Mouse (Mus musculus): ENCODE measurements around the gene Mylk3. TPM values are rescaled to one million over a fixed set of nuclear protein-coding genes. Genes with fewer than 3 reads are reported as not detected.
A peak's percentile ranks its signal among the peaks of the same experiment; 100 is the strongest.

Gene Mylk3
- polyA plus RNA-seq, 1 experiment from 2014 or later: 0.93 TPM

GRCm38 (mm10) chr8:85376516-85376915 is 9.6 kb downstream of the Mylk3 start:
- peaks cover 19% of the 10 kb centered on the region for H3K4me1 ChIP-seq
- no peaks in the 10 kb centered on the region for H3K36me3 ChIP-seq
- no peaks in the 10 kb centered on the region for H3K27me3 ChIP-seq (ENCODE audit: low read depth, poor library complexity, severe bottlenecking)
- H3K9me3 ChIP-seq (replicated peaks): no peaks in the 10 kb centered on the region
- no peak for DNase-seq (ENCODE audit: low spot score)
- no peak overlapping the region for H3K27ac ChIP-seq
- no peak overlapping the region for H3K4me3 ChIP-seq
- WGBS: 67% methylated on average over 3 of the region's 3 CpGs

GRCm38 (mm10) chr8:85374286-85374685 is 11.9 kb downstream of the Mylk3 start:
- Histone ChIP-seq H3K36me3 (no peaks in the 10 kb centered on the region), H3K27ac (no peak overlapping the region), H3K4me3 (no peak overlapping the region), H3K4me1 (peaks cover 3% of the 10 kb centered on the region; the same call in 1 of the 2 replicates), H3K27me3 (ENCODE audit: low read depth, poor library complexity, severe bottlenecking) (no peaks in the 10 kb centered on the region), H3K9me3 (replicated peaks) (no peaks in the 10 kb centered on the region)
- 74% methylated on average over 4 of the region's 4 CpGs for WGBS
- DNase-seq (ENCODE audit: low spot score): no peak

- 83% methylated on average over 5 of the region's 5 CpGs for WGBS
- DNase-seq (ENCODE audit: low spot score): no peak
- Histone ChIP-seq H3K27ac (no peak overlapping the region), H3K4me3 (no peak overlapping the region), H3K27me3 (ENCODE audit: low read depth, poor library complexity, severe bottlenecking) (no peaks in the 10 kb centered on the region), H3K9me3 (replicated peaks) (no peaks in the 10 kb centered on the region), H3K36me3 (no peaks in the 10 kb centered on the region), H3K4me1 (no peaks in the 10 kb centered on the region)
Observed at GRCm38 (mm10) chr8:85373435-85374039, 12.6 kb downstream of the Mylk3 start.

GRCm38 (mm10) chr8:85372465-85372839 is 13.7 kb downstream of the Mylk3 start:
- Histone ChIP-seq H3K9me3 (replicated peaks) (no peaks in the 10 kb centered on the region), H3K27ac (no peak overlapping the region), H3K36me3 (no peaks in the 10 kb centered on the region), H3K4me3 (no peak overlapping the region), H3K27me3 (ENCODE audit: low read depth, poor library complexity, severe bottlenecking) (no peaks in the 10 kb centered on the region), H3K4me1 (no peaks in the 10 kb centered on the region)
- DNase-seq (ENCODE audit: low spot score): no peak
- 98% methylated on average over 1 of the region's 1 CpGs for WGBS

- no peak for DNase-seq (ENCODE audit: low spot score)
- Histone ChIP-seq H3K27me3 (ENCODE audit: low read depth, poor library complexity, severe bottlenecking) (no peaks in the 10 kb centered on the region), H3K4me3 (no peak overlapping the region), H3K9me3 (replicated peaks) (no peaks in the 10 kb centered on the region), H3K4me1 (no peaks in the 10 kb centered on the region), H3K36me3 (no peaks in the 10 kb centered on the region), H3K27ac (no peak overlapping the region)
- 87% methylated on average over 5 of the region's 5 CpGs for WGBS
Observed at GRCm38 (mm10) chr8:85371736-85372464, 14.2 kb downstream of the Mylk3 start.

GRCm38 (mm10) chr8:85365176-85365575 is 21.0 kb downstream of the Mylk3 start:
- 51% methylated on average over 6 of the region's 6 CpGs for WGBS
- Histone ChIP-seq H3K4me1 (peaks cover 13% of the 10 kb centered on the region), H3K4me3 (no peak overlapping the region), H3K27me3 (ENCODE audit: low read depth, poor library complexity, severe bottlenecking) (no peaks in the 10 kb centered on the region), H3K27ac (peak overlapping the region; percentile 61), H3K9me3 (replicated peaks) (no peaks in the 10 kb centered on the region), H3K36me3 (no peaks in the 10 kb centered on the region)
- no peak for DNase-seq (ENCODE audit: low spot score)

- WGBS: 89% methylated on average over 11 of the region's 11 CpGs
- no peak for DNase-seq (ENCODE audit: low spot score)
- Histone ChIP-seq H3K9me3 (replicated peaks) (no peaks in the 10 kb centered on the region), H3K4me3 (no peak overlapping the region), H3K27ac (peak overlapping the region; percentile 61), H3K27me3 (ENCODE audit: low read depth, poor library complexity, severe bottlenecking) (no peaks in the 10 kb centered on the region), H3K36me3 (no peaks in the 10 kb centered on the region), H3K4me1 (peaks cover 13% of the 10 kb centered on the region)
Observed at GRCm38 (mm10) chr8:85364628-85365027, 21.5 kb downstream of the Mylk3 start.

- DNase-seq (ENCODE audit: low spot score): no peak
Observed at GRCm38 (mm10) chr8:85363406-85363805, 22.7 kb downstream of the Mylk3 start.

GRCm38 (mm10) chr8:85362211-85362610 is 23.9 kb downstream of the Mylk3 start:
- Histone ChIP-seq H3K4me1 (peaks cover 13% of the 10 kb centered on the region), H3K9me3 (replicated peaks) (no peaks in the 10 kb centered on the region), H3K27ac (no peak overlapping the region), H3K36me3 (no peaks in the 10 kb centered on the region), H3K27me3 (ENCODE audit: low read depth, poor library complexity, severe bottlenecking) (no peaks in the 10 kb centered on the region), H3K4me3 (no peak overlapping the region)
- DNase-seq (ENCODE audit: low spot score): no peak
- WGBS: 84% methylated on average over 4 of the region's 4 CpGs

More at GRCm38 (mm10) chr8:85363406-85363805, 22.7 kb downstream of the Mylk3 start:
- Histone ChIP-seq H3K4me3 (no peak overlapping the region), H3K27ac (no peak overlapping the region), H3K4me1 (peaks cover 13% of the 10 kb centered on the region), H3K9me3 (replicated peaks) (no peaks in the 10 kb centered on the region), H3K27me3 (ENCODE audit: low read depth, poor library complexity, severe bottlenecking) (no peaks in the 10 kb centered on the region), H3K36me3 (no peaks in the 10 kb centered on the region)
- 88% methylated on average over 6 of the region's 6 CpGs for WGBS

- 80% methylated on average over 4 of the region's 4 CpGs for WGBS
Observed at GRCm38 (mm10) chr8:85353287-85353686, 32.9 kb downstream of the Mylk3 start.

GRCm38 (mm10) chr8:85339871-85340573 is 46.1 kb downstream of the Mylk3 start:
- Histone ChIP-seq H3K27ac (no peak overlapping the region), H3K36me3 (no peaks in the 10 kb centered on the region), H3K27me3 (ENCODE audit: low read depth, poor library complexity, severe bottlenecking) (no peaks in the 10 kb centered on the region), H3K4me3 (no peak overlapping the region), H3K4me1 (peaks cover 12% of the 10 kb centered on the region), H3K9me3 (replicated peaks) (no peaks in the 10 kb centered on the region)
- no peak for DNase-seq (ENCODE audit: low spot score)
- WGBS: 74% methylated on average over 5 of the region's 5 CpGs

More at GRCm38 (mm10) chr8:85353287-85353686, 32.9 kb downstream of the Mylk3 start:
- H3K4me1 ChIP-seq: no peaks in the 10 kb centered on the region
- H3K27me3 ChIP-seq (ENCODE audit: low read depth, poor library complexity, severe bottlenecking): no peaks in the 10 kb centered on the region
- no peak overlapping the region for H3K4me3 ChIP-seq
- H3K36me3 ChIP-seq: no peaks in the 10 kb centered on the region
- no peak overlapping the region for H3K27ac ChIP-seq
- no peak for DNase-seq (ENCODE audit: low spot score)
- H3K9me3 ChIP-seq (replicated peaks): no peaks in the 10 kb centered on the region

GRCm38 (mm10) chr8:85337681-85338080 is 48.5 kb downstream of the Mylk3 start:
- no peaks in the 10 kb centered on the region for H3K9me3 ChIP-seq (replicated peaks)
- WGBS: 74% methylated on average over 4 of the region's 4 CpGs
- no peak overlapping the region for H3K4me3 ChIP-seq
- H3K4me1 ChIP-seq: peaks cover 12% of the 10 kb centered on the region
- no peaks in the 10 kb centered on the region for H3K27me3 ChIP-seq (ENCODE audit: low read depth, poor library complexity, severe bottlenecking)
- DNase-seq (ENCODE audit: low spot score): no peak
- H3K27ac ChIP-seq: no peak overlapping the region
- H3K36me3 ChIP-seq: no peaks in the 10 kb centered on the region

All from limb, embryonic 10.5 days (tissue).